Mouse (Mus musculus) hindbrain, embryonic 14.5 days (tissue): ENCODE measurements around the gene Arl15. TPM values are rescaled to one million over a fixed set of nuclear protein-coding genes. Genes with fewer than 3 reads are reported as not detected.
"Not testable (repeated sequence)": the region's sequence is repeated elsewhere in the genome, so short reads cannot be mapped to it uniquely, and the experiment has no call there.

Experiments
- ATAC-seq: fragments of 200-750 bp; cut with Nextera tagmentation; 2 replicates; pipeline ENCODE4 v1.8.0; 2017; ENCODE audit warnings: moderate number of reproducible peaks, mild to moderate bottlenecking, moderate TSS enrichment, moderate library complexity; ENCODE audit not compliant: low FRiP score
- DNase-seq: peaks from one replicate; pipeline ENCODE4 v3.0.0-alpha.2; 2015; ENCODE audit warnings: low spot score
- H3K27ac ChIP-seq: fragments of 300-500 bp; sonication (generic); 2 replicates; pipeline ENCODE4 v1.5.1; 2014; ENCODE audit warnings: mild to moderate bottlenecking, moderate library complexity
- H3K27me3 ChIP-seq: fragments of 300-500 bp; sonication (generic); 2 replicates; pipeline ENCODE4 v1.6.1; 2014; ENCODE audit warnings: mild to moderate bottlenecking, low read length, mixed read lengths; ENCODE audit not compliant: control insufficient read depth, insufficient read depth
- H3K36me3 ChIP-seq: fragments of 300-500 bp; sonication (generic); replicated peaks from 2 replicates; pipeline ENCODE4 v1.6.1; 2014; ENCODE audit not compliant: control insufficient read depth, insufficient read depth
- H3K4me1 ChIP-seq: fragments of 300-500 bp; sonication (generic); replicated peaks from 2 replicates; pipeline ENCODE4 v1.6.1; 2014; ENCODE audit warnings: antibody characterized with exemption, low read length, mixed read lengths; ENCODE audit not compliant: control insufficient read depth, insufficient read depth
- H3K4me2 ChIP-seq: fragments of 300-500 bp; sonication (generic); replicated peaks from 2 replicates; pipeline ENCODE4 v1.6.1; 2014; ENCODE audit warnings: mild to moderate bottlenecking, moderate library complexity
- H3K4me3 ChIP-seq: fragments of 300-500 bp; sonication (generic); replicated peaks from 2 replicates; pipeline ENCODE4 v1.5.1; 2014; ENCODE audit warnings: mild to moderate bottlenecking, low read length
- H3K9ac ChIP-seq: fragments of 300-500 bp; sonication (generic); 2 replicates; pipeline ENCODE4 v1.6.1; 2014
- H3K9me3 ChIP-seq: fragments of 300-500 bp; sonication (generic); 2 replicates; pipeline ENCODE4 v1.6.1; 2016; ENCODE audit warnings: low read length; ENCODE audit not compliant: control insufficient read depth
- WGBS: fragments of 180-500 bp; shearing (Covaris S2); extraction: QIAGEN DNeasy Blood & Tissue Kit; methylation state at CpG from one replicate; pipeline ENCODE4 v1.1.7; 2014; 5-methylcytosine and 5-hydroxymethylcytosine counted together
- polyA plus RNA-seq: library from polyadenylated mRNA; unstranded; fragments of >200 nt; fragmentation: Nextera tagmentation; extraction: Ambion mirVana; gene quantifications from 2 replicates; pipeline ENCODE4 v1.2.1, GENCODE M21; 2014

Gene Arl15
- polyA plus RNA-seq, 1 experiment from 2014 or later, result 19.0 TPM

- H3K36me3 ChIP-seq, result no peaks in the 10 kb centered on the region
- no peak overlapping the region for H3K9ac ChIP-seq
- no peaks in the 10 kb centered on the region for H3K27me3 ChIP-seq
- no peak overlapping the region for H3K4me3 ChIP-seq
- no peak for ATAC-seq
- no peak for DNase-seq
- H3K27ac ChIP-seq, result no peak overlapping the region
- no peak overlapping the region for H3K4me2 ChIP-seq
- WGBS, result 97% methylated on average over 5 of the region's 5 CpGs
- peaks cover 3% of the 10 kb centered on the region; the same call in 1 of the 2 replicates for H3K9me3 ChIP-seq
- no peaks in the 10 kb centered on the region for H3K4me1 ChIP-seq
Observed at GRCm38 (mm10) chr13:113770340-113770739, 24.0 kb upstream of the Arl15 start.

- no peak for ATAC-seq
- Histone ChIP-seq H3K36me3 (no peaks in the 10 kb centered on the region), H3K9ac (no peak overlapping the region), H3K27ac (no peak overlapping the region), H3K4me1 (no peaks in the 10 kb centered on the region), H3K4me3 (no peak overlapping the region), H3K9me3 (peaks cover 3% of the 10 kb centered on the region; the same call in 1 of the 2 replicates), H3K27me3 (no peaks in the 10 kb centered on the region), H3K4me2 (no peak overlapping the region)
- no peak for DNase-seq
- WGBS, result 33% methylated on average over 1 of the region's 1 CpGs
Observed at GRCm38 (mm10) chr13:113771340-113771739, 23.0 kb upstream of the Arl15 start.

- Histone ChIP-seq H3K9me3 (no peaks in the 10 kb centered on the region), H3K4me2 (no peak overlapping the region), H3K4me3 (no peak overlapping the region), H3K4me1 (no peaks in the 10 kb centered on the region), H3K36me3 (no peaks in the 10 kb centered on the region), H3K27ac (no peak overlapping the region), H3K27me3 (no peaks in the 10 kb centered on the region), H3K9ac (no peak overlapping the region)
- no peak for ATAC-seq
- no peak for DNase-seq
- 92% methylated on average over 8 of the region's 8 CpGs for WGBS
Observed at GRCm38 (mm10) chr13:113774799-113775198, 19.5 kb upstream of the Arl15 start.

- Histone ChIP-seq H3K36me3 (no peaks in the 10 kb centered on the region), H3K4me1 (no peaks in the 10 kb centered on the region), H3K27ac (no peak overlapping the region), H3K4me3 (no peak overlapping the region), H3K9me3 (no peaks in the 10 kb centered on the region), H3K4me2 (no peak overlapping the region), H3K9ac (no peak overlapping the region), H3K27me3 (no peaks in the 10 kb centered on the region)
- WGBS, result 78% methylated on average over 10 of the region's 10 CpGs
- ATAC-seq (no peak), DNase-seq (no peak)
Observed at GRCm38 (mm10) chr13:113775244-113776140, 18.8 kb upstream of the Arl15 start.

- H3K4me1 ChIP-seq, result no peaks in the 10 kb centered on the region; the same call in 1 of the 2 replicates
- no peak overlapping the region for H3K4me2 ChIP-seq
- no peaks in the 10 kb centered on the region for H3K36me3 ChIP-seq
- WGBS, result 57% methylated on average over 5 of the region's 5 CpGs
- DNase-seq (no peak), ATAC-seq (no peak)
- no peaks in the 10 kb centered on the region for H3K27me3 ChIP-seq
- no peaks in the 10 kb centered on the region for H3K9me3 ChIP-seq
- H3K27ac ChIP-seq, result no peak overlapping the region
- no peak overlapping the region for H3K9ac ChIP-seq
- H3K4me3 ChIP-seq, result no peak overlapping the region
Observed at GRCm38 (mm10) chr13:113785803-113786202, 8.5 kb upstream of the Arl15 start.

- ATAC-seq, result no peak
- H3K4me3 ChIP-seq, result no peak overlapping the region
Observed at GRCm38 (mm10) chr13:113787136-113787535, 7.2 kb upstream of the Arl15 start.

GRCm38 (mm10) chr13:113790016-113790415 is 4.3 kb upstream of the Arl15 start:
- DNase-seq, ATAC-seq, H3K9ac ChIP-seq, H3K4me2 ChIP-seq, H3K4me3 ChIP-seq, H3K27ac ChIP-seq, H3K9me3 ChIP-seq, H3K36me3 ChIP-seq, H3K4me1 ChIP-seq, H3K27me3 ChIP-seq: not testable (repeated sequence)
- 87% methylated on average over 1 of the region's 3 CpGs for WGBS

More at GRCm38 (mm10) chr13:113787136-113787535, 7.2 kb upstream of the Arl15 start:
- no peaks in the 10 kb centered on the region; the same call in 1 of the 2 replicates for H3K4me1 ChIP-seq
- H3K9ac ChIP-seq, result no peak overlapping the region
- no peaks in the 10 kb centered on the region for H3K36me3 ChIP-seq
- no peak overlapping the region for H3K4me2 ChIP-seq
- H3K9me3 ChIP-seq, result no peaks in the 10 kb centered on the region
- H3K27me3 ChIP-seq, result no peaks in the 10 kb centered on the region
- no peak overlapping the region for H3K27ac ChIP-seq
- 72% methylated on average over 8 of the region's 8 CpGs for WGBS
- no peak for DNase-seq

GRCm38 (mm10) chr13:113793637-113794036 is 668 bp upstream of the Arl15 start:
- peak overlapping the region; percentile 74 for H3K4me3 ChIP-seq
- peak overlapping the region; percentile 88 for H3K9ac ChIP-seq
- peak overlapping the region; percentile 64 for H3K4me2 ChIP-seq
- H3K27me3 ChIP-seq, result no peaks in the 10 kb centered on the region
- H3K9me3 ChIP-seq, result no peaks in the 10 kb centered on the region
- H3K4me1 ChIP-seq, result peaks cover 7% of the 10 kb centered on the region
- peak overlapping the region; percentile 93 for H3K27ac ChIP-seq
- no peak for ATAC-seq
- no peaks in the 10 kb centered on the region for H3K36me3 ChIP-seq
- peak; percentile 48 for DNase-seq
- 73% methylated on average over 9 of the region's 9 CpGs for WGBS

GRCm38 (mm10) chr13:113794705-113795655 is 675 bp downstream of the Arl15 start:
- peaks cover 7% of the 10 kb centered on the region for H3K4me1 ChIP-seq
- ATAC-seq, result peak; percentile 58

More at GRCm38 (mm10) chr13:113794705-113795655, 675 bp downstream of the Arl15 start:
- Histone ChIP-seq H3K4me3 (peak overlapping the region; percentile 74), H3K27me3 (no peaks in the 10 kb centered on the region), H3K9ac (peak overlapping the region; percentile 87), H3K27ac (peak overlapping the region; percentile 89), H3K9me3 (no peaks in the 10 kb centered on the region), H3K36me3 (no peaks in the 10 kb centered on the region), H3K4me2 (peak overlapping the region; percentile 64)
- WGBS, result 2% methylated on average over 51 of the region's 52 CpGs
- peak; percentile 43 for DNase-seq
